Mouse (Mus musculus): Measurements from ENCODE around the gene Zfp931. TPM values are rescaled to one million over a fixed set of nuclear protein-coding genes. Genes with fewer than 3 reads are reported as not detected.
A peak's percentile ranks its signal among the peaks of the same experiment; 100 is the strongest.
"Not testable (repeated sequence)": the region's sequence is repeated elsewhere in the genome, so short reads cannot be mapped to it uniquely, and the experiment has no call there.

Gene Zfp931
- polyA plus RNA-seq (2012; rRNA removed) = 0.32 and 0.34 TPM in 2 replicates

- not testable (repeated sequence) for H3K36me3 ChIP-seq (ENCODE audit: control insufficient read depth, insufficient read depth, low read length); H3K27me3 ChIP-seq (ENCODE audit: control insufficient read depth, insufficient read depth, low read length); H3K27ac ChIP-seq (ENCODE audit: insufficient read depth, low read length); DNase-seq (ENCODE audit: low read depth in 1 of 2, low spot score in 2 of 2); H3K4me1 ChIP-seq (ENCODE audit: control insufficient read depth, insufficient read depth, insufficient read length)
- 1% methylated on average over 7 of the region's 14 CpGs for WGBS
- peak within 1 kb of the TSS; percentile 39; the same call in 1 of the 2 replicates for H3K4me3 ChIP-seq (ENCODE audit: extremely low read depth, insufficient read depth, insufficient read length)
These were observed at the start of gene Zfp931 for GRCm38 (mm10) chr2:178078166-178078717. TSS of gene Zfp931 (minus strand) at chr2:178078476.

DNA sequence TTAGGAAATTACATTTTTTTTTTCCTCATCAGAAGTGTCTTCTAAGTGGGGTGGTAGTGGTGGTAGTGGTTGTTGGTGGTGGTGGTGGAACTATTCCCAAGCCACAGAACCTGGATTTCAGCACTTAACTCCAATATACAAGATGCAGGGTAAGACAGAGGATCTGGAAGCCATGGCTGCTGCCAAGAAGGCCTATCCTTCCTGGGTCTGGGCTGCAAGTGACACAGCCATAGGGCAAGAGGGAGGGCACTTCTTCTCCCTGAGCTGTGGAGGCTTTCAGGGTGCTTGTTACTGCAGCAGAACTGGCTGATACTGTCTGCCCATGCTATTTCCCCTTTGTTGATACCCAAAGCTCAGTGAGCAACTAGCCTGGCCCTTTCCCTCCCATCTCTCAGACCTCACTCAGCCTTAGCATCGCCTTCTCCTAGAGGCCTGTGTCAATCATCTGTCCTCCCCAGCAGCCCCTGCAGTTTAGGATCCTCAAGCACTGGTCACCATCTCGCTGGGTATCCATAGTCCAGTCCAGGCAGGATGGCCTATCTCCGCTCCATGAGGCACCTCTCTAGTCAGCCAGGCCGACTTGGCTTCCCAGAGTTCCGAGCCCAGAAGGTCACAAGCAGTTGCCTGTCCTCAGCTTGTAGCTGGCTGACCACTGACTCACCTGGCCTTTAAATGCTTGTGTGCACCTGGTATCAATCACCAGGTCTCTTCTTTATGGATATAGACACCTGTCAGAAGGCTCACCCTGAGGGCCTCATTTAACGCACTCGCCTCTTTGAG, 48.0 kb upstream of the Zfp931 start:
- no peaks in the 10 kb centered on the region for H3K36me3 ChIP-seq (ENCODE audit: control insufficient read depth, insufficient read depth, low read length)
- 88% methylated on average over 7 of the region's 7 CpGs for WGBS
- TF ChIP-seq POLR2A (IDR thresholded peaks at IDR 0.05; ENCODE audit: low read depth, low read length) (no peak), CTCF (IDR thresholded peaks at IDR 0.05; ENCODE audit: extremely low read depth, insufficient read depth, insufficient read length, insufficient replicate concordance) (no peak)
- DNase-seq (ENCODE audit: low read depth in 1 of 2, low spot score in 2 of 2) = no peak
- H3K4me1 ChIP-seq (ENCODE audit: control insufficient read depth, insufficient read depth, insufficient read length) = no peaks in the 10 kb centered on the region
- H3K27me3 ChIP-seq (ENCODE audit: control insufficient read depth, insufficient read depth, low read length) = no peaks in the 10 kb centered on the region
- H3K4me3 ChIP-seq (ENCODE audit: extremely low read depth, insufficient read depth, insufficient read length) = no peak overlapping the region
- no peak overlapping the region for H3K27ac ChIP-seq (ENCODE audit: insufficient read depth, low read length)

GRCm38 (mm10) chr2:178125427-178125826, 47.2 kb upstream of the Zfp931 start:
- Histone ChIP-seq H3K4me3 (ENCODE audit: extremely low read depth, insufficient read depth, insufficient read length) (no peak overlapping the region), H3K36me3 (ENCODE audit: control insufficient read depth, insufficient read depth, low read length) (no peaks in the 10 kb centered on the region), H3K4me1 (ENCODE audit: control insufficient read depth, insufficient read depth, insufficient read length) (no peaks in the 10 kb centered on the region), H3K27me3 (ENCODE audit: control insufficient read depth, insufficient read depth, low read length) (no peaks in the 10 kb centered on the region), H3K27ac (ENCODE audit: insufficient read depth, low read length) (no peak overlapping the region)
- TF ChIP-seq CTCF (IDR thresholded peaks at IDR 0.05; ENCODE audit: extremely low read depth, insufficient read depth, insufficient read length, insufficient replicate concordance) (no peak), POLR2A (IDR thresholded peaks at IDR 0.05; ENCODE audit: low read depth, low read length) (no peak)
- no peak for DNase-seq (ENCODE audit: low read depth in 1 of 2, low spot score in 2 of 2)
- WGBS = 91% methylated on average over 8 of the region's 8 CpGs

GRCm38 (mm10) chr2:178123466-178123865, 45.2 kb upstream of the Zfp931 start:
- H3K27ac ChIP-seq (ENCODE audit: insufficient read depth, low read length) = no peak overlapping the region
- no peaks in the 10 kb centered on the region for H3K36me3 ChIP-seq (ENCODE audit: control insufficient read depth, insufficient read depth, low read length)
- no peaks in the 10 kb centered on the region for H3K4me1 ChIP-seq (ENCODE audit: control insufficient read depth, insufficient read depth, insufficient read length)
- 80% methylated on average over 15 of the region's 15 CpGs for WGBS
- no peak overlapping the region for H3K4me3 ChIP-seq (ENCODE audit: extremely low read depth, insufficient read depth, insufficient read length)
- 0 out of 2 replicates have a peak, but pooled peaks cover 1% of the 10 kb centered on the region for H3K27me3 ChIP-seq (ENCODE audit: control insufficient read depth, insufficient read depth, low read length)
- TF ChIP-seq POLR2A (IDR thresholded peaks at IDR 0.05; ENCODE audit: low read depth, low read length) = no peak
- TF ChIP-seq CTCF (IDR thresholded peaks at IDR 0.05; ENCODE audit: extremely low read depth, insufficient read depth, insufficient read length, insufficient replicate concordance) = no peak
- DNase-seq (ENCODE audit: low read depth in 1 of 2, low spot score in 2 of 2) = no peak

- WGBS = 45% methylated on average over 4 of the region's 4 CpGs
- Histone ChIP-seq H3K36me3 (ENCODE audit: control insufficient read depth, insufficient read depth, low read length) (no peaks in the 10 kb centered on the region), H3K27me3 (ENCODE audit: control insufficient read depth, insufficient read depth, low read length) (0 out of 2 replicates have a peak, but pooled peaks cover 1% of the 10 kb centered on the region), H3K27ac (ENCODE audit: insufficient read depth, low read length) (no peak overlapping the region), H3K4me3 (ENCODE audit: extremely low read depth, insufficient read depth, insufficient read length) (no peak overlapping the region), H3K4me1 (ENCODE audit: control insufficient read depth, insufficient read depth, insufficient read length) (no peaks in the 10 kb centered on the region)
- no peak for DNase-seq (ENCODE audit: low read depth in 1 of 2, low spot score in 2 of 2)
- TF ChIP-seq POLR2A (IDR thresholded peaks at IDR 0.05; ENCODE audit: low read depth, low read length) (no peak), CTCF (IDR thresholded peaks at IDR 0.05; ENCODE audit: extremely low read depth, insufficient read depth, insufficient read length, insufficient replicate concordance) (no peak)
These were observed 43.8 kb upstream of the Zfp931 start for GRCm38 (mm10) chr2:178121946-178122665.

DNA sequence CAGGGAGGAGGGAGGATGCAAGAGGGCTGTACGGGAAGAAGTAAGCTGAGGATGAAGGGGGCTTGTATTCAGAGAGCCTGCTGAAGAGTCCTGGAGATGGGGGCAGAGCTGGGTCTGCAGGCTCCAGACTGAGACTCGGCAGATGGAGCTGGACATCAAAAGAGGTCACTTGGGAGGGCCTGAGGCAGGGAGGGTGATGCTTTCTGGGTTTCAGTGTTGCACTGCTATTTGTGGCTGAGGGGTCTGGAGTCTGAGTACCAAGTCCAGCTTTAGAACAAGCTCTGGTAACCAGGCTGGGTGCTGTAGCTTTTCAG, 43.1 kb upstream of the Zfp931 start:
- Histone ChIP-seq H3K4me3 (ENCODE audit: extremely low read depth, insufficient read depth, insufficient read length) (no peak overlapping the region), H3K4me1 (ENCODE audit: control insufficient read depth, insufficient read depth, insufficient read length) (no peaks in the 10 kb centered on the region), H3K36me3 (ENCODE audit: control insufficient read depth, insufficient read depth, low read length) (no peaks in the 10 kb centered on the region), H3K27me3 (ENCODE audit: control insufficient read depth, insufficient read depth, low read length) (0 out of 2 replicates have a peak, but pooled peaks cover 1% of the 10 kb centered on the region), H3K27ac (ENCODE audit: insufficient read depth, low read length) (no peak overlapping the region)
- TF ChIP-seq CTCF (IDR thresholded peaks at IDR 0.05; ENCODE audit: extremely low read depth, insufficient read depth, insufficient read length, insufficient replicate concordance) = no peak
- no peak for TF ChIP-seq POLR2A (IDR thresholded peaks at IDR 0.05; ENCODE audit: low read depth, low read length)
- DNase-seq (ENCODE audit: low read depth in 1 of 2, low spot score in 2 of 2) = no peak
- 52% methylated on average over 2 of the region's 2 CpGs for WGBS
